Mouse (Mus musculus): ENCODE data around the gene Pcca. TPM values are rescaled to one million over a fixed set of nuclear protein-coding genes. Genes with fewer than 3 reads are reported as not detected.

Pcca gene
- polyA plus RNA-seq, 1 experiment from 2014 or later, result 14.8 TPM

DNA sequence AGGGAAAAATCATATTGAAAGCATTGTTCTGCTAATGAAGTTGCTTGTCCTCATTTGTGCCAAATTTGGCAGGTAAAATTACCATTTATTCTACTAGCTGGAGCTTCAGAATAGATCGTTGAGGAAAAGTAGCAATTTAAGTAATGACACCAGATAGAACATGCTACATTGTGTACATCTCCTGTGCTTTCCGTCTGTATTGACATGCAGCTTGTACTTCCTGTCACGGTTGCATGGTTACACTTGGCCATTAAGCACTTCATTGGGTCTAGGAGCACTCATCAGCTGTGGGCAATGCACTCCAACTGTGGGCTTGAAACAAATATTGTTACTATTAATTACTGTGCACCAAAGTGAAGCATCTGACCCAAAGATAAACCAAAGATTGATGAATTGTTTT lies 225.8 kb downstream of the Pcca start:
- H3K4me2 ChIP-seq, result no peak overlapping the region

DNA sequence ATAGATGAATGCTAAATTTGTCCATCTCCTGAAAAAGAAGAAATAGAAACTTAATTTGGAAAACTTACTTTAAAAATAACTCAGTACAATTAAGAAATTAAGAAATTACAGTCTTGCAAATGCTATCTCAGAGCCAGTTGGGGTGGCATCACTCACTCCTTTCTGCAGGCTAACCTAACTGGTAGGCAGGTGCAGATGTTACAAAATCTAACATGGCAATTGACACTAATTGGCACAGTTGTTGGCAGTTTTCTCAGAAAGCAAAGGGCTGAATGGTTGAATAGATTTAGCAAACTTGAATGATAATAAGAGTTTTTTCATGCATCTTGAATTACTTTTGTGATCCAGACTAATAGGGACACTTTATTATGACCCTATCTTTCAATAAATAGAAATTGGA lies 226.7 kb downstream of the Pcca start:
- H3K27me3 ChIP-seq, result no peaks in the 10 kb centered on the region
- no peak for ATAC-seq (ENCODE audit: insufficient number of reproducible peaks, low FRiP score, low TSS enrichment, low read depth)
- H3K27ac ChIP-seq, result no peak overlapping the region
- H3K36me3 ChIP-seq, result no peaks in the 10 kb centered on the region
- no peak overlapping the region for H3K4me2 ChIP-seq
- H3K4me1 ChIP-seq, result no peaks in the 10 kb centered on the region
- no peak overlapping the region for H3K4me3 ChIP-seq
- H3K9me3 ChIP-seq, result no peaks in the 10 kb centered on the region
- H3K9ac ChIP-seq, result no peak overlapping the region

More for the DNA sequence above, 225.8 kb downstream of the Pcca start:
- no peaks in the 10 kb centered on the region for H3K36me3 ChIP-seq
- no peak overlapping the region for H3K27ac ChIP-seq
- no peak overlapping the region for H3K4me3 ChIP-seq
- peaks cover 5% of the 10 kb centered on the region for H3K4me1 ChIP-seq
- 67% methylated on average over 3 of the region's 3 CpGs for WGBS
- ATAC-seq (ENCODE audit: insufficient number of reproducible peaks, low FRiP score, low TSS enrichment, low read depth), result no peak
- H3K27me3 ChIP-seq, result no peaks in the 10 kb centered on the region
- no peaks in the 10 kb centered on the region for H3K9me3 ChIP-seq
- H3K9ac ChIP-seq, result no peak overlapping the region

DNA sequence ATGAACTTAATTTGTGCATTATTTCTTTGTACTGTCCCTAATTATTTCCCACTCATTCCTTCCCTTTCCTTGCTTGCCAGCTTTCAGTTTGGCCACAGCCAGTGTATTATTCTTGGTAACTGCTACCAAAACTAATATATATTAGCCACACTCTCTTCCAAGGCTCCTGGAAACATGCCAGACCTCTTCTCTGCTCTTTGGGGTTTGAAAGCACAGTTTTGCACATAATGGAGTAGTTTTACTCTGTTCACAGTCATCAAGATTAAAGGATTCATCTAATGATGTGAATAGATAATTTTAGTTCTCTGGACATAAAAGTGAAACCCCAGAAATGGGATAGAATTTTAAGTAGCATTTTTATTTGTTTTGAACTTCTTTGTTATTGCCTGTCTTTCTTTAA lies 228.5 kb downstream of the Pcca start:
- Histone ChIP-seq H3K4me2 (no peak overlapping the region), H3K36me3 (no peaks in the 10 kb centered on the region), H3K27me3 (no peaks in the 10 kb centered on the region), H3K9me3 (no peaks in the 10 kb centered on the region), H3K4me3 (no peak overlapping the region), H3K27ac (no peak overlapping the region), H3K9ac (no peak overlapping the region), H3K4me1 (no peaks in the 10 kb centered on the region)
- no peak for ATAC-seq (ENCODE audit: insufficient number of reproducible peaks, low FRiP score, low TSS enrichment, low read depth)

DNA sequence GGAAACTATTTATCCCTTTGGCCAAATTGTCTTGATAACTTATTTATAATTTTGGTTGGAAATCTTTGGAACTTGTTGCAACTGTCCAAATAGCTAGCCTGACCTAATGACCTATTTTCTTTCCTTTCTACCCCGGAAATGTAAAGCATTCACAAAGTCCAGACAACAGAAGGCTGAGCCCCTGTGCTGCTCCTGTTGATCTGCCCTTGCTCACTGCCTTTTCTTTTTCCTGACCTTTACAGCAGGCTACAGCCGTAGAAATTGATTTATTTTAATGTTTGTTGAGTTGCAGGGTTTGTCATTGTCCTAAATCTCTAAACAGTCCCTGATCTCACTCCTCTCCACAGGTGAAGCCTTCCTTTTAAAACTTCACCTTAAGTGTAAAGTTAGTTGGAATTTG lies 231.8 kb downstream of the Pcca start:
- Histone ChIP-seq H3K4me2 (no peak overlapping the region), H3K9ac (no peak overlapping the region), H3K27me3 (no peaks in the 10 kb centered on the region), H3K4me1 (no peaks in the 10 kb centered on the region), H3K36me3 (no peaks in the 10 kb centered on the region), H3K27ac (no peak overlapping the region), H3K4me3 (no peak overlapping the region), H3K9me3 (no peaks in the 10 kb centered on the region)
- no peak for ATAC-seq (ENCODE audit: insufficient number of reproducible peaks, low FRiP score, low TSS enrichment, low read depth)
- 65% methylated on average over 2 of the region's 2 CpGs for WGBS

DNA sequence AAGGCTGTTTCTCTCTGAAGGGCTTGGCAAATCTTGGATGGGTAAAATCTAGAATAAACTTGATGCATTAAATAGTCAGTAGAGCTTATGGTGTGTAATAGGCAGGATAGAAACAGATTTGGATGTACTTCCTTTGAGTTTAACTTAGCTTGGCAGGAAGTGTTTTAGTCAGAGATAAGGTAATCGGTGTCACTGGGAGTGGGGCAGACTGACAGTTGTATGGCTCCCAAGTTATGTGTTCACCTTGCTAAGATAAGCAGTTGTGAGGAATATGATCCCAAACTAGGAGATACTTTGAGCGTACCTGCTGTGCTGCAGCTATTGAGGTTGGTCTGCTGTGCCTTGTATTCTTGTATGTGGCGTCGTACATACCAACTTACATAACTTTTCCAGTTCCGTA lies 232.3 kb downstream of the Pcca start:
- H3K4me1 ChIP-seq, result no peaks in the 10 kb centered on the region
- 91% methylated on average over 5 of the region's 5 CpGs for WGBS
- H3K4me3 ChIP-seq, result no peak overlapping the region
- no peak overlapping the region for H3K27ac ChIP-seq
- H3K27me3 ChIP-seq, result no peaks in the 10 kb centered on the region
- H3K9ac ChIP-seq, result no peak overlapping the region
- H3K36me3 ChIP-seq, result no peaks in the 10 kb centered on the region
- H3K4me2 ChIP-seq, result no peak overlapping the region
- H3K9me3 ChIP-seq, result no peaks in the 10 kb centered on the region
- ATAC-seq (ENCODE audit: insufficient number of reproducible peaks, low FRiP score, low TSS enrichment, low read depth), result no peak

DNA sequence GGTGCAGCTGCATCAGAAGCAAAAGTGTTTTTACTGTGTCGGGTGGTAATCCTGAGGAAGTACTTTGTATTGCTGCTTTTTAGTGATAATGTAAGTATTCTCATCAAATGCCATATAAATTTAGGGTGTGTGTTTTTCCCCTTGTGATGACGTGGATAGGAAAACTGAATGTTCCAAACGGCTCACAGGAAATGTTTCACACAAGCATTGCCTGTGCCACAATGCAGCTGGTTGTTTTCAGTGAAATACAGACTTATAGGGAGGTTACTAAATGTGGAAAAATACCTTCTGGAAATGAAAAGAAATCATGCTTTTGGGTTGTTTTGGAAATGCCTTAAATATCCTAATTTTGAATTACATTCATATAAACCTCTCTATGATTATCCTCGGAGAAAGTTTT lies 250.6 kb downstream of the Pcca start:
- Histone ChIP-seq H3K4me3 (no peak overlapping the region), H3K27ac (no peak overlapping the region)

DNA sequence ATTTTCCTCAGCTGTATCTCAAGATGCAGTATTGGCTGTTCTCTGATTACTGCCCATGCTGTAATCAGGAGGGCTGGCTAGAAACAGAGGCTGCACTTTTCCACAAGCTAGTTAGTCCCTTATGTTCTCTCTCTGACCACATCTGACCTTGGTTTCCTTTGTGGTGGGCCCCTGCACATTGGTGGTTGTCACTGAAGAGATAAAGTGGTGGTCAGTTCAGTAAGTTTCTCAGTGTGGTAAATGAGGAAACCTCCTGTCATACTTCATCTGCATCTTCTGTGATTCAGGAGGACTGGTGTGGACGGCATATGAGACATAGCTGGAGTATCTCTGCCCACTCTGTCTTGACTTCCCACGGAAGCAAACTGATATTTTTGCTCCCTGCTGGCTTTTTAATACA lies 254.1 kb downstream of the Pcca start:
- Histone ChIP-seq H3K4me1 (no peaks in the 10 kb centered on the region), H3K4me2 (no peak overlapping the region), H3K9me3 (no peaks in the 10 kb centered on the region), H3K27me3 (no peaks in the 10 kb centered on the region), H3K4me3 (no peak overlapping the region), H3K9ac (no peak overlapping the region), H3K36me3 (no peaks in the 10 kb centered on the region), H3K27ac (no peak overlapping the region)
- no peak for ATAC-seq (ENCODE audit: insufficient number of reproducible peaks, low FRiP score, low TSS enrichment, low read depth)
- 76% methylated on average over 2 of the region's 2 CpGs for WGBS

More for the DNA sequence above, 250.6 kb downstream of the Pcca start:
- no peak for ATAC-seq (ENCODE audit: insufficient number of reproducible peaks, low FRiP score, low TSS enrichment, low read depth)
- no peak overlapping the region for H3K9ac ChIP-seq
- WGBS, result 64% methylated on average over 4 of the region's 4 CpGs
- H3K4me2 ChIP-seq, result no peak overlapping the region
- no peaks in the 10 kb centered on the region for H3K9me3 ChIP-seq
- no peaks in the 10 kb centered on the region for H3K27me3 ChIP-seq
- H3K4me1 ChIP-seq, result no peaks in the 10 kb centered on the region
- H3K36me3 ChIP-seq, result no peaks in the 10 kb centered on the region

DNA sequence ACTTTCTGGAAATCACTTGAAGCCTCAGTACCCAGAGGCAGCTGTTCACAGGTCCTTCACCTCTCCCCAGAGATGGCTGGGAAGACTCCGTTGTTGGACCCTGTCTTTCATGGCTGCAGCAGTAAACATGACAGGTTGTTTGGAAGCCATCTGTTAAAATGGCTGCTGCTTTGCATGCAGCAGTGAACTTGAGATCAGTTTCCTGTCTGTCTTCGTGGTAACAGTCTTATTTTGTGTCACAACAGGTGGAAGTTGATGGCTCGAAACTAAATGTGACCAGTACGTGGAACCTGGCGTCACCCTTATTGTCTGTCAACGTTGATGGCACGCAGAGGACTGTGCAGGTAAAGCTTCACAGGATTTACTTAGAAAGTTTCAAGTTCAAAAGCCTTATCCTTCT lies 256.0 kb downstream of the Pcca start:
- 83% methylated on average over 7 of the region's 7 CpGs for WGBS
- H3K9ac ChIP-seq, result no peak overlapping the region
- H3K27ac ChIP-seq, result no peak overlapping the region

DNA sequence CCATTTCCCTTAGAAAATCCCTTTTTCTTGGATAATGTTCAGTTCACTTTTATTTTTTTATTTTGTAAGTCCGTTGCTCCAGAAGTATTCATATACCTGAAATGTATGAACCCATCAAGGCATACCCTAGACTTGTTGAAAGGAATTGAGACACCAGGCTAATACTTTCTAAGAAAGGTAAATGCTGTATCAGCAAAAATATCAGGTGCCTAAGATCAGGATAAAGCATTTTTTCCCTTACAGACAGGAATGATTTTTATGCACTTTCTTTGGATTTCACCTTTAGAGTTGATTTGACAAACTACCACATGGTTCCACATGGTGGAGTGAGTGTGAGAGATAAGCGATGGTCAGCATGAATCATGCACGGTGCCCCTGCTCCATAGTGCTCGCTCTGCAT lies 259.2 kb downstream of the Pcca start:
- Histone ChIP-seq H3K4me3 (no peak overlapping the region), H3K27ac (no peak overlapping the region), H3K27me3 (no peaks in the 10 kb centered on the region), H3K4me1 (no peaks in the 10 kb centered on the region), H3K4me2 (no peak overlapping the region), H3K9me3 (no peaks in the 10 kb centered on the region), H3K36me3 (no peaks in the 10 kb centered on the region), H3K9ac (no peak overlapping the region)
- ATAC-seq (ENCODE audit: insufficient number of reproducible peaks, low FRiP score, low TSS enrichment, low read depth), result no peak
- 89% methylated on average over 4 of the region's 4 CpGs for WGBS

More for the DNA sequence above, 256.0 kb downstream of the Pcca start:
- no peaks in the 10 kb centered on the region for H3K36me3 ChIP-seq
- no peak overlapping the region for H3K4me2 ChIP-seq
- no peaks in the 10 kb centered on the region for H3K9me3 ChIP-seq
- no peak for ATAC-seq (ENCODE audit: insufficient number of reproducible peaks, low FRiP score, low TSS enrichment, low read depth)
- H3K4me1 ChIP-seq, result no peaks in the 10 kb centered on the region
- no peaks in the 10 kb centered on the region for H3K27me3 ChIP-seq
- no peak overlapping the region for H3K4me3 ChIP-seq

DNA sequence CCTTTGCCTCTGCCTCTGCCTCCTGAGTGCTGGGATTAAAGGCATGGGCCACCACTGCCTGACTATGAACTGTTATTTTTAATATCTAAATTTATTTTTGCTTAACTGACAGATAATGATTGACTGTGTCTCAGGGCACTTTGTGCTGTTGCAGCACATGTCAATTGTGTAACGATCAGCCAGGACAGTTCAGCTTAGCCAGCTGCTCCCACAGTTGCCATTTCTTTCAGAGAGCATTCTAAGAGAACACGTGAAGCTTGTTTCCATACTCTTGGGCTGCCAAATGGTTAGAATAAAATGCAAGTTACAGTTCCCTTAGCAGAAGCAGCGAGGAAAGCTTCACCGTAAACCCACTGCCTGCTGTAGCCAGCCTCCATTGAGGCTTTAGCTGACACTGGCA lies 266.2 kb downstream of the Pcca start:
- ATAC-seq (ENCODE audit: insufficient number of reproducible peaks, low FRiP score, low TSS enrichment, low read depth), result no peak
- Histone ChIP-seq H3K9me3 (no peaks in the 10 kb centered on the region), H3K4me3 (no peak overlapping the region), H3K9ac (no peak overlapping the region), H3K36me3 (no peaks in the 10 kb centered on the region), H3K4me1 (no peaks in the 10 kb centered on the region), H3K4me2 (no peak overlapping the region), H3K27me3 (no peaks in the 10 kb centered on the region), H3K27ac (no peak overlapping the region)
- WGBS, result 72% methylated on average over 4 of the region's 4 CpGs

DNA sequence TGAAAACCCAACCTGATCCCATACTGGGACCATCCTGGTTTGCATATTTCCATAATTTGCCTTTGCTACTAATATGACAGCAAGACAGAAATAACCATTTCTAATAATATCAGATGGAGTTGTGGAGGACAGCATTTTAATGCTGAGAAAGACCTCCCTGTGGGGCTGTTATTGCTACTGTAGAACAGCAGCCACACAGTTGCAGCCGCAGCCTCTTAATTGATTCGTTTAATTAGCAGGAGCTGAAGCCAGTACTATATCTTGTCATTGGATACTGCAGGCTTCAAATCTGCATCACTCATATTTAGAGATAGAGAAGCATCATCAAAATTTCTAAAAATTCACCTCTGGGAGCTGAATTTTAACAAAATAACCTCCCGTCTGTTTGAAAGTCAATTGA lies 286.9 kb downstream of the Pcca start:
- H3K9me3 ChIP-seq, result no peaks in the 10 kb centered on the region
- ATAC-seq (ENCODE audit: insufficient number of reproducible peaks, low FRiP score, low TSS enrichment, low read depth), result no peak
- no peak overlapping the region for H3K9ac ChIP-seq
- H3K27ac ChIP-seq, result no peak overlapping the region
- no peaks in the 10 kb centered on the region for H3K27me3 ChIP-seq
- no peaks in the 10 kb centered on the region for H3K36me3 ChIP-seq
- H3K4me3 ChIP-seq, result no peak overlapping the region
- WGBS, result 84% methylated on average over 3 of the region's 3 CpGs
- no peak overlapping the region for H3K4me2 ChIP-seq
- H3K4me1 ChIP-seq, result no peaks in the 10 kb centered on the region

DNA sequence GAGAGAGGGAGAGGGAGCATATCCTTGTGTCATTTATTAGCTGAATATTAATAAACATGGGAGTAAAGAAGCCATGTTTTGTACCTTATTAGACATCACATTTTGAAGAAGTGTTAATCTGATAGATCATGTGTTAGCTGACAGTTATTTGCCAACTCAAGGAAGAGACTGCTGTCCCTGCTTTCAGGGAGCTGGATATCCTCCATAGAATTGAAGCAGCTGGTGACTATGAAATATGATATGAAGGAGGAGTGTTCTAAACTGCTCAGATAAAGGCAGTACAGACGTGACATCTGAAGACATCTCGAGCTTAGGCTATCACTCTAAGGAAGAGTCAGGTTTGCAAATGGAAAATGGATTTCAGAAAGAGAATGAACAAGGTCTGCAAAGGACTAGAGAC lies 289.7 kb downstream of the Pcca start:
- Histone ChIP-seq H3K27ac (no peak overlapping the region), H3K4me2 (no peak overlapping the region), H3K9me3 (no peaks in the 10 kb centered on the region), H3K4me3 (no peak overlapping the region), H3K36me3 (no peaks in the 10 kb centered on the region), H3K9ac (no peak overlapping the region), H3K27me3 (no peaks in the 10 kb centered on the region), H3K4me1 (no peaks in the 10 kb centered on the region)
- 60% methylated on average over 2 of the region's 2 CpGs for WGBS
- ATAC-seq (ENCODE audit: insufficient number of reproducible peaks, low FRiP score, low TSS enrichment, low read depth), result no peak

DNA sequence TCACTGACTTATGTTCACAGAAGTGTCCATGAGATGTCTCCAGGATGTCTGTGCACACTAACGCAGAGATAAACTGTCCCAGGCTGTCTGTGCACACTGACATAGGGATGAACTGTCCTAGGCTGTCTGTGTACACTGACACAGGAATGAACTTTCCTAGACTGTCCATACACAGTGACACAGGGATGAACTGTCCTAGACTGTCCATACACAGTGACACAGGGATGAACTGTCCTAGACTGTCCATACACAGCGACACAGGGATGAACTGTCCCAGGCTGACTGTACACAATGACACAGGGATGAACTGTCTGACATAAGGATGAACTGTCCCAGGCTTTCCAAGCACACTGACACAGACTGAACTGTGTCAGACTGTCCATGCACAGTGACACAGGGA lies 291.3 kb downstream of the Pcca start:
- Histone ChIP-seq H3K4me3 (no peak overlapping the region), H3K4me2 (no peak overlapping the region), H3K9me3 (no peaks in the 10 kb centered on the region), H3K4me1 (no peaks in the 10 kb centered on the region), H3K9ac (no peak overlapping the region), H3K27me3 (no peaks in the 10 kb centered on the region), H3K27ac (no peak overlapping the region), H3K36me3 (no peaks in the 10 kb centered on the region)
- no peak for ATAC-seq (ENCODE audit: insufficient number of reproducible peaks, low FRiP score, low TSS enrichment, low read depth)
- 85% methylated on average over 2 of the region's 2 CpGs for WGBS

All from limb, embryonic 15.5 days (tissue).